Mouse (Mus musculus) bone marrow, adult 2 months (tissue): ENCODE measurements around the gene Erf.

Experiments used
- CTCF ChIP-seq: fragments of 200-500 bp; IDR thresholded peaks from 2 replicates; pipeline ENCODE4 v1.5.1; 2011; ENCODE audit warnings: low read length, control low read depth; ENCODE audit not compliant: control insufficient read depth, insufficient read depth
- POLR2A ChIP-seq: fragments of 200-500 bp; IDR thresholded peaks from 2 replicates; pipeline ENCODE4 v1.6.1; 2011; ENCODE audit warnings: low read depth, mild to moderate bottlenecking, control low read depth, low read length, borderline replicate concordance; ENCODE audit not compliant: control insufficient read depth

DNA sequence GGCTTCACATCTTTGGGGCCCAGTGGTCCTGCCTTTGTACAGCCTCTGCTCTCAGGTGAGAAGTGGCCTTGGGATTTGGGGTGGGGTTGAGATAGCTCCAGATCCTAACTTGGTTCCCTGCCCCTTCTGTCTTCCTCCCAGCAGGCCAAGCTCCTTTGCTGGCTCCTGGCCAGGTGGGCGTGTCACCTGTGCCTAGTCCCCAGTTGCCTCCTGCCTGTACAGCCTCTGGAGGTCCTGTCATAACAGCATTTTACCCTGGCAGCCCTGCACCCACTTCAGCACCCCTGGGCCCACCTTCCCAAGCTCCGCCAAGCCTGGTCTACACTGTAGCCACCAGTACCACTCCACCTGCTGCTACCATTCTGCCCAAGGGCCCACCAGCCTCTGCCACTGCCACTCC, 40.4 kb upstream of the Erf start:
- no peak for TF ChIP-seq CTCF
- TF ChIP-seq POLR2A = 0 out of 2 replicates have a peak, but pooled peaks have one; percentile 19
